Mouse (Mus musculus) lung, embryonic 14.5 days (tissue): Measurements from ENCODE around the gene Zfp787. TPM values are rescaled to one million over a fixed set of nuclear protein-coding genes. Genes with fewer than 3 reads are reported as not detected.

Source experiments
- ATAC-seq: fragments of 200-750 bp; cut with Nextera tagmentation; 2 replicates; pipeline ENCODE4 v1.8.0; 2017; ENCODE audit warnings: mild to moderate bottlenecking, moderate TSS enrichment, moderate library complexity; ENCODE audit not compliant: insufficient read depth
- DNase-seq: peaks from one replicate; pipeline ENCODE4 v3.0.0-alpha.2; 2015
- H3K27ac ChIP-seq: fragments of 300-500 bp; sonication (generic); 2 replicates; pipeline ENCODE4 v1.5.1; 2014; ENCODE audit warnings: low read depth, mild to moderate bottlenecking, moderate library complexity
- H3K27me3 ChIP-seq: fragments of 300-500 bp; sonication (generic); 2 replicates; pipeline ENCODE4 v1.6.1; 2014; ENCODE audit warnings: low read length, control low read depth; ENCODE audit not compliant: insufficient read depth
- H3K36me3 ChIP-seq: fragments of 300-500 bp; sonication (generic); 2 replicates; pipeline ENCODE4 v1.6.1; 2014; ENCODE audit warnings: control low read depth; ENCODE audit not compliant: insufficient read depth
- H3K4me1 ChIP-seq: fragments of 300-500 bp; sonication (generic); 2 replicates; pipeline ENCODE4 v1.6.1; 2014; ENCODE audit warnings: antibody characterized with exemption, control low read depth; ENCODE audit not compliant: insufficient read depth
- H3K4me2 ChIP-seq: fragments of 300-500 bp; sonication (generic); 2 replicates; pipeline ENCODE4 v1.6.1; 2014; ENCODE audit warnings: mild to moderate bottlenecking
- H3K4me3 ChIP-seq: fragments of 300-500 bp; sonication (generic); 2 replicates; pipeline ENCODE4 v1.5.1; 2014; ENCODE audit warnings: low read depth, low read length
- H3K9ac ChIP-seq: fragments of 300-500 bp; sonication (generic); 2 replicates; pipeline ENCODE4 v1.6.1; 2014
- H3K9me3 ChIP-seq: fragments of 300-500 bp; sonication (generic); 2 replicates; pipeline ENCODE4 v1.6.1; 2016; ENCODE audit warnings: low read depth, low read length, control low read depth
- CTCF ChIP-seq: IDR thresholded peaks from 2 replicates; pipeline ENCODE4 v1.5.1; 2016; ENCODE audit warnings: antibody characterized with exemption, low read depth
- WGBS: fragments of 180-500 bp; shearing (Covaris S2); extraction: QIAGEN DNeasy Blood & Tissue Kit; methylation state at CpG from one replicate; pipeline ENCODE4 v1.1.7; 2014; 5-methylcytosine and 5-hydroxymethylcytosine counted together
- polyA plus RNA-seq: library from polyadenylated mRNA; unstranded; fragments of >200 nt; fragmentation: Nextera tagmentation; extraction: Ambion mirVana; gene quantifications from 2 replicates; pipeline ENCODE4 v1.2.1, GENCODE M21; 2014

Zfp787 gene
- polyA plus RNA-seq, 1 experiment from 2014 or later = 12.7 TPM

DNA sequence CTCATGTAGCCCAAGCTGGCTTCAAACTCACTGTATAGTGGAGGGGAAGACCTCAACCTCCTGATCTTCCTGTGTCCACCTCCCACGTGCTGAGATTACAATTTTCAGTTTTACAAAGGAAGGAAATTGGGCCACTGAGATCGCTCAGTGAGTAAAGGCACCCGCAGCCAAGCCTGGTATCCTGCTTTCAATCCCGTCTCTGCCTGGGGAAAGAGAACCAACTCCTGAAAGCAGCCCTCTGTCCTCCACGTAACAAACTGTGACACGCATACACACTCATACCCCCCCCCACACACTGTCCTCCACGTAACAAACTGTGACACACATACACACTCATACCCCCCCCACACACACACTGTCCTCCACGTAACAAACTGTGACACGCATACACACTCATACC lies 14.6 kb upstream of the Zfp787 start:
- Histone ChIP-seq H3K4me2 (no peak overlapping the region), H3K27ac (no peak overlapping the region), H3K27me3 (no peaks in the 10 kb centered on the region), H3K4me1 (no peaks in the 10 kb centered on the region), H3K4me3 (no peak overlapping the region), H3K9me3 (no peaks in the 10 kb centered on the region), H3K9ac (no peak overlapping the region), H3K36me3 (0 out of 2 replicates have a peak, but pooled peaks cover 7% of the 10 kb centered on the region)
- DNase-seq (no peak), ATAC-seq (no peak)
- TF ChIP-seq CTCF = no peak
- WGBS = 69% methylated on average over 9 of the region's 9 CpGs

DNA sequence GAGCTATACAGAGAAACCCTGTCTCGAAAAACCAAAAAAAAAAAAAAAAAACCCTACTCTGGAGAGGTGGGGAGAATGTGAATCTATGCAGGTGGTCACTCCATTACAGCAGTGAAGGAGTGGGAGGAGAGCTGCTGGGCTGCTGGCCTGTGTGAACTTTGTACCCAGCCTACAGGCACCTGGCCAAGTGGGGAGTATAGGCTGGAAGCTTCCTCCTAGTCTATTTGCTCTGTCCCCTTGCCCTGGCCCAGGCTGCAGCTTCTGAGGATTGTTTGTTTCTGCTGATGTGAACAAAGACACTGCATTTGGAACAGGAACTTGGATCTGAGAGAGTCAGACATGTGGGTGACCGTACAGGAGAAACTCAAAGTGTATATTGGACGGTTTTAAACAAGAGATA lies 13.6 kb upstream of the Zfp787 start:
- H3K36me3 ChIP-seq = no peaks in the 10 kb centered on the region
- H3K4me1 ChIP-seq = no peaks in the 10 kb centered on the region
- H3K9ac ChIP-seq = no peak overlapping the region
- no peak for TF ChIP-seq CTCF
- ATAC-seq = no peak
- no peak overlapping the region for H3K27ac ChIP-seq
- no peaks in the 10 kb centered on the region for H3K27me3 ChIP-seq
- H3K4me2 ChIP-seq = no peak overlapping the region
- no peak for DNase-seq
- 55% methylated on average over 3 of the region's 3 CpGs for whole genome bisulfite sequencing
- no peaks in the 10 kb centered on the region for H3K9me3 ChIP-seq
- H3K4me3 ChIP-seq = no peak overlapping the region

DNA sequence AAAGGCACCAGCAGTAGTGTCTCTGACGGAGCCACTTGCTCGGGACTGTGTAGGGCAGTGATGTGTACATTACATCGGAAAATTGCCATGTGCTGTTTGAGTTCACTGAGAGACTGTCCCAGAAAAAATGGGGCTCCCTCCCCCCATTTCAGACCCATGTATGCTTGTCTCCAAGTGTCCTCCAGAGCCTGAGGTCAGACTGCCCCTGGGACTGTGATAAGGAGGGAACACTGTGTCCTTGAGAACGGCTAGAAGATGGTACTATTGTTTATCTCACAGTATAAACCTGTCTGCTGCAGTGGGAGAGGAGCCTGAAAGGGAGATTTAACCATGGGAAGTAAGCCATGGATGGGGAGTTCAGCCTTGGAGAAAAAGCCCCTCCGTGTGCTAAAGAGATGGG lies 8.9 kb upstream of the Zfp787 start:
- H3K27me3 ChIP-seq = no peaks in the 10 kb centered on the region
- no peaks in the 10 kb centered on the region for H3K9me3 ChIP-seq
- no peak for TF ChIP-seq CTCF
- H3K4me2 ChIP-seq = no peak overlapping the region
- ATAC-seq = no peak
- DNase-seq = no peak
- WGBS = 37% methylated on average over 5 of the region's 5 CpGs
- no peak overlapping the region for H3K9ac ChIP-seq
- no peaks in the 10 kb centered on the region for H3K36me3 ChIP-seq
- no peaks in the 10 kb centered on the region for H3K4me1 ChIP-seq
- H3K27ac ChIP-seq = no peak overlapping the region
- no peak overlapping the region for H3K4me3 ChIP-seq

- DNase-seq = no peak
- Histone ChIP-seq H3K4me3 (no peak overlapping the region), H3K27me3 (no peaks in the 10 kb centered on the region), H3K4me2 (no peak overlapping the region), H3K9me3 (no peaks in the 10 kb centered on the region), H3K9ac (no peak overlapping the region), H3K4me1 (no peaks in the 10 kb centered on the region; the same call in 1 of the 2 replicates), H3K27ac (no peak overlapping the region), H3K36me3 (no peaks in the 10 kb centered on the region)
- ATAC-seq = no peak
- TF ChIP-seq CTCF = no peak
- 71% methylated on average over 4 of the region's 4 CpGs for WGBS
These were observed 6.4 kb upstream of the Zfp787 start for GRCm38 (mm10) chr7:6162172-6162571.

DNA sequence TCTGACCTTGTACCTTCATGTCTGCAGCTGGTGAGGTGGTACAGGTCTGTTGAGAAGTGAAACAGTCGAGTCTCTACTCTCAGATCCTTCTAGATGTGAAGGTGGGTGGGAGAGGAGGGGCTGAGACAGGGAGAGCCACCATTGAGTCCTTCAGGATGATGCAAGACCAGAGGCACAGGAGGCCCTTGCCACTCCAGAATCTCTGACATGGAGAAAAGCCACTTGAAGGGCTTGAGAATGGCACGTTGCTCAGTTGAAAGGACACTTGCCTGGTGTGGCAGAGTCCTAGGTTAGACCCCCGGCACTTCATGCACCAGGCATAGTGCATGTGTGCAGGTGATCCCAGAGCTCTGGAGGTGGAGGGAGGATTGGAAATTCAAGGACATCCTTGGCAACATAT lies 5.7 kb upstream of the Zfp787 start:
- no peaks in the 10 kb centered on the region for H3K9me3 ChIP-seq
- ATAC-seq = no peak

DNA sequence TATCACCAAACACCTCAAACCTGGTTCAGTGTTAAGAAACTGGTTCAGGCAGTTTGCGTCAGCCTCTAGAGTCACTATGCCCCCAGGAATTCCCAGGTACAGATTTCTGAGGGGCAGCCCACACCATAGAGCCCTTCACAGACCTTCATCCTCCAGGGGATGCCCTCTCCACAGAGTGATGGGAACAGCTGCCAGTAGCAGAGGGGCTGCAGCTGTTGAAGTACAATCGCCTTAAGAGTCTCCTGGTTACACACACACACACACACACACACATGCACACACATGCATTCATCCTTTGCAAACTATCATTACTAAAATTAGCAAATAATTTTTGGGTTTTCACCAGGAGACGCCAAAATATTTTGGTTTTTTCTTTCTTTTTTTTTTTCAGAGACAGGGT lies 3.8 kb upstream of the Zfp787 start:
- no peak overlapping the region for H3K9ac ChIP-seq
- H3K27ac ChIP-seq = no peak overlapping the region
- no peaks in the 10 kb centered on the region for H3K36me3 ChIP-seq
- no peak overlapping the region for H3K4me3 ChIP-seq
- ATAC-seq (no peak), DNase-seq (no peak)
- WGBS = 70% methylated on average over 3 of the region's 3 CpGs
- TF ChIP-seq CTCF = no peak
- H3K9me3 ChIP-seq = no peaks in the 10 kb centered on the region
- H3K4me1 ChIP-seq = no peaks in the 10 kb centered on the region; the same call in 1 of the 2 replicates
- no peaks in the 10 kb centered on the region for H3K27me3 ChIP-seq
- no peak overlapping the region for H3K4me2 ChIP-seq

More for the DNA sequence above, 5.7 kb upstream of the Zfp787 start:
- no peak for DNase-seq
- TF ChIP-seq CTCF = no peak
- Histone ChIP-seq H3K27me3 (no peaks in the 10 kb centered on the region), H3K36me3 (no peaks in the 10 kb centered on the region), H3K4me2 (no peak overlapping the region), H3K9ac (no peak overlapping the region), H3K4me1 (no peaks in the 10 kb centered on the region; the same call in 1 of the 2 replicates), H3K4me3 (no peak overlapping the region), H3K27ac (no peak overlapping the region)
- WGBS = 46% methylated on average over 3 of the region's 3 CpGs

DNA sequence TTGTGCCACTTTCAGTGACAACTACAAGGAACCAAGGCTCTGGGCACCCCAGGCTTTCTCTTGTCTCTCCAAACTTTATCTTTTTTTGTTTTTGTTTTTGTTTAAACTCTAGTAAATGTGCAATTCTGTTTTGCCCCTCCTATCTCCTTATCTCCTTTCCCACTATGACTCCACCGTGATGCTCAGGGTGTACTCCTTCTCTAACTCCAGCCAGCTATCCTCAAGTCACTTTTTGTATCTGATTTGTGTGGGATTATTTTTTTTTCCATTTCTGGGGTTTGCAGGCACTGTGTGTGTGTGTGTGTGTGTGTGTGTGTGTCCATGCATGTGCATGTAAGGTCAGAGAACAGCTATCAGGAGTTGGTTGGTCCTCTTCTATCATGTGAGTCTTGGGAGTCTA lies 1.7 kb upstream of the Zfp787 start:
- 69% methylated on average over 1 of the region's 1 CpGs for WGBS
- DNase-seq (no peak), ATAC-seq (no peak)
- Histone ChIP-seq H3K27me3 (no peaks in the 10 kb centered on the region), H3K36me3 (no peaks in the 10 kb centered on the region), H3K4me1 (peaks cover 4% of the 10 kb centered on the region; the same call in 1 of the 2 replicates), H3K4me2 (no peak overlapping the region), H3K27ac (no peak overlapping the region), H3K9me3 (no peaks in the 10 kb centered on the region), H3K9ac (no peak overlapping the region), H3K4me3 (no peak overlapping the region)
- TF ChIP-seq CTCF = no peak
